Mouse (Mus musculus) skeletal muscle tissue, postnatal 0 days (tissue): Measurements from ENCODE around the gene Hist1h2ai. TPM values are rescaled to one million over a fixed set of nuclear protein-coding genes. Genes with fewer than 3 reads are reported as not detected.

Experiments used
- microRNA-seq, 2 experiments: library from miRNA; unstranded; fragments of <30 nt; microRNA quantifications; one replicate each; pipeline ENCODE4; 2016
- polyA plus RNA-seq: library from polyadenylated mRNA; unstranded; fragments of >200 nt; fragmentation: Nextera tagmentation; extraction: Ambion mirVana; gene quantifications from 2 replicates; pipeline ENCODE4 v1.2.1, GENCODE M21; 2015

Gene Hist1h2ai
- 5.6 and 8.3 TPM in 2 replicates for polyA plus RNA-seq

GRCm38 (mm10) chr13:21715864-21716539 lies at the start of gene Hist1h2ai, which contains the start of gene Hist1h2bl:
Gene Hist1h2ai, plus strand, starts transcription at chr13:21716422.
Gene Hist1h2bl, minus strand, starts transcription at chr13:21716143.

GRCm38 (mm10) chr13:21677305-21677704 lies 38.9 kb upstream of the Hist1h2ai start, which contains the start of gene Olfr1360:
Gene Olfr1360, minus strand, starts transcription at chr13:21677405.

GRCm38 (mm10) chr13:21697811-21698210 lies 18.4 kb upstream of the Hist1h2ai start, which contains the start of gene Olfr1359:
Gene Olfr1359, plus strand, starts transcription at chr13:21698111.

GRCm38 (mm10) chr13:21717397-21718357 lies 1.5 kb downstream of the Hist1h2ai start, which contains the start of gene Hist1h3h:
Gene Hist1h3h, plus strand, starts transcription at chr13:21717659.

GRCm38 (mm10) chr13:21721757-21722372 lies 5.6 kb downstream of the Hist1h2ai start, which contains the start of gene Hist1h2bm:
Gene Hist1h2bm, plus strand, starts transcription at chr13:21722044.

GRCm38 (mm10) chr13:21734906-21735767 lies 18.9 kb downstream of the Hist1h2ai start, which contains the start of gene Hist1h4j:
Gene Hist1h4j, plus strand, starts transcription at chr13:21735064.

GRCm38 (mm10) chr13:21750159-21751017 lies 34.2 kb downstream of the Hist1h2ai start, which contains the start of gene Hist1h4k:
Gene Hist1h4k, minus strand, starts transcription at chr13:21750505.

GRCm38 (mm10) chr13:21753524-21754285 lies 37.5 kb downstream of the Hist1h2ai start, which contains the start of the genes Hist1h2ak and Hist1h2bn:
Gene Hist1h2ak, minus strand, starts transcription at chr13:21753827.
Gene Hist1h2bn, plus strand, starts transcription at chr13:21754123.

Small RNA genes within 50 kb of the gene (microRNA-seq; reads per million reads assigned to microRNA genes)
- gene Gm44357 (0 to 0.10 reads per million in 2 experiments), gene Gm44367 (0 reads per million in 2 experiments), gene Gm44454 (0 reads per million in 2 experiments)

Other genes starting within 250 kb of the Hist1h2ai start
- gene Nkapl, start 247.9 kb upstream of the Hist1h2ai start, polyA plus RNA-seq: 1.4 and 1.7 TPM in 2 replicates
- 1.5 and 2.0 TPM in 2 replicates for gene Zkscan4, start 237.5 kb upstream of the Hist1h2ai start, polyA plus RNA-seq
- not detected in 2 replicates for gene Gm10065, start 237.0 kb upstream of the Hist1h2ai start, polyA plus RNA-seq
- 0.62 and 0.77 TPM in 2 replicates for gene AK157302, start 221.2 kb upstream of the Hist1h2ai start, polyA plus RNA-seq
- 11.8 and 13.2 TPM in 2 replicates for gene Gm11273, start 215.0 kb upstream of the Hist1h2ai start, polyA plus RNA-seq
- 2.4 TPM in 2 replicates for gene Zkscan8, start 185.3 kb upstream of the Hist1h2ai start, polyA plus RNA-seq
- 0.10 TPM in 1 of 2 replicates, not detected in the other for gene Olfr1366, start 173.6 kb upstream of the Hist1h2ai start, polyA plus RNA-seq
- not detected in 2 replicates for gene Olfr1535, start 156.5 kb upstream of the Hist1h2ai start, polyA plus RNA-seq
- gene Olfr1364, start 134.7 kb upstream of the Hist1h2ai start, polyA plus RNA-seq: not detected in 2 replicates
- gene Olfr1362, start 102.4 kb upstream of the Hist1h2ai start, polyA plus RNA-seq: not detected in 2 replicates
- gene Olfr11, start 73.9 kb upstream of the Hist1h2ai start, polyA plus RNA-seq: not detected in 2 replicates
- not detected in 2 replicates for gene Olfr1361, start 53.0 kb upstream of the Hist1h2ai start, polyA plus RNA-seq
- gene Olfr1360, start 39.0 kb upstream of the Hist1h2ai start, polyA plus RNA-seq: not detected in 2 replicates
- not detected in 2 replicates for gene Olfr1359, start 18.3 kb upstream of the Hist1h2ai start, polyA plus RNA-seq
- gene Hist1h2bl, start 279 bp upstream of the Hist1h2ai start, polyA plus RNA-seq: 0.60 and 0.77 TPM in 2 replicates
- 1.9 and 3.5 TPM in 2 replicates for gene Hist1h3h, start 1.2 kb downstream of the Hist1h2ai start, polyA plus RNA-seq
- 0.33 and 0.82 TPM in 2 replicates for gene Hist1h2bm, start 5.6 kb downstream of the Hist1h2ai start, polyA plus RNA-seq
- gene Hist1h4j, start 18.6 kb downstream of the Hist1h2ai start, polyA plus RNA-seq: 0.26 and 0.30 TPM in 2 replicates
- 1.0 TPM in 1 of 2 replicates, not detected in the other for gene Hist1h4k, start 34.1 kb downstream of the Hist1h2ai start, polyA plus RNA-seq
- 2.8 and 9.7 TPM in 2 replicates for gene Hist1h2ak, start 37.4 kb downstream of the Hist1h2ai start, polyA plus RNA-seq
- 0.77 and 1.4 TPM in 2 replicates for gene Hist1h2bn, start 37.7 kb downstream of the Hist1h2ai start, polyA plus RNA-seq
- gene Hist1h1b, start 64.2 kb downstream of the Hist1h2ai start, polyA plus RNA-seq: 5.9 and 8.9 TPM in 2 replicates
- gene Hist1h3i, start 66.9 kb downstream of the Hist1h2ai start, polyA plus RNA-seq: 37.6 and 38.4 TPM in 2 replicates
- 1.5 and 2.4 TPM in 2 replicates for gene Hist1h2an, start 70.8 kb downstream of the Hist1h2ai start, polyA plus RNA-seq
- 0.51 and 0.69 TPM in 2 replicates for gene Hist1h2bp, start 71.0 kb downstream of the Hist1h2ai start, polyA plus RNA-seq
- 3.3 and 7.3 TPM in 2 replicates for gene Hist1h2bq, start 93.8 kb downstream of the Hist1h2ai start, polyA plus RNA-seq
- not detected in 2 replicates for gene Hist1h2ao, start 94.0 kb downstream of the Hist1h2ai start, polyA plus RNA-seq
- gene Hist1h4m, start 95.3 kb downstream of the Hist1h2ai start, polyA plus RNA-seq: not detected in 2 replicates
- 2.6 and 3.1 TPM in 2 replicates for gene Hist1h4n, start 115.8 kb downstream of the Hist1h2ai start, polyA plus RNA-seq
- gene Hist1h2ap, start 117.1 kb downstream of the Hist1h2ai start, polyA plus RNA-seq: 1,124 and 1,146 TPM in 2 replicates
- 2.9 and 6.3 TPM in 2 replicates for gene Hist1h2br, start 117.3 kb downstream of the Hist1h2ai start, polyA plus RNA-seq
- 0.83 and 1.1 TPM in 2 replicates for gene Zfp184, start 228.7 kb downstream of the Hist1h2ai start, polyA plus RNA-seq